Mouse (Mus musculus): ENCODE results near the gene Acvr1b. TPM values are rescaled to one million over a fixed set of nuclear protein-coding genes. Genes with fewer than 3 reads are reported as not detected.

Acvr1b gene
- total RNA-seq, 2 experiments from 2014 or later = 23.0 to 34.4 TPM

DNA sequence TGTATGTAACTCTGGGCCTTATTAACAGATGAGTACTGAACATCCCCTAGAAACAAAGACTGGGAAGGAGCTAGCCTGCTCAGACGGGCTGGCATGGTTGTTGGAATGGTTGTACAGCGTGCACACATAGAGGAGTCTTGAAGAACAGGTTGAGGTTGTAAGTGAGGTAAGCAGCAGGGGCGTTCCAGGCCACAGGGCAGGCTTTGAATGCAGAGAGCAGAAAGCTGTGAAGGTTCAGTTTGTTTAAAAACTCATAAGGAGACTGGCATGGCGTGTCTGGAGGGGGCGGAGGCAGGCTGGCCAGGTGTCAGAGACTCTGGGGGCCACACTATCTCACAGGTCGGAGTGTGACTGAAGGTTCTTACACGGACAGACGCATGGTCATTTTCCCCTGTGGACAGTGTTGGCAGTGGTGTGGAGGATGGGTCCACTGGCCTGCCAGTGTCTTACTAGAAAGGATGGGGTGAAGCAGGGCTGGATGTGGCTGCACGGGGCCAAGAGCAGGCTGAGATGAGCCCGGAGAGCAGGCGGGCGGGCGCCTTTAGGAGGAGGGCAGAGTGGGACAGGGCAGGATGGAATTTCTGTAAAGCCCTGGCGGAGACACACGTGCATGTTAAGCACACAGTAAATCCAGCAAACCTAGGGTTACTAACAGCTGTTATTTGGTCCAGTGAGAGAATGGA, 23.8 kb downstream of the Acvr1b start:
- DNase-seq = no peak

DNA sequence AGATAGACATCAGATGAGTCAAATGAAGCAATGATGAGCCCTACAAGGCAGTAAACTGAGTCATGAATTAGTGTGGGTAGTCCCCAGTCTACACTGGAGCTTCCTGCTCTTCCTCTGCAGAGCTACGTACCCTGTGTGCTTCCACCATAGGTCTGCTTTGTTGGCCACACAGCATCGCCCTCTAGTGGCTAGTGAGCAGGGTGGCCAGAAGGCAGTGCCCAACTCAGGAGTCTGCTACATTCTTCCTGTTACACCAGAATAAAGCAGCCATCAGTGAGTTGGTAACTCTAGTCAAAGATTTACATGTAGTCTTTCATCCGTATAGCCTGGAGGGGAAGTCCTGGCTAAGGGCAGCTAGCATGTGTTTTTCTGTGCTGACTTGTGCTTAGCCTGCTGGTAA, 24.4 kb downstream of the Acvr1b start:
- DNase-seq = peak; percentile 46

DNA sequence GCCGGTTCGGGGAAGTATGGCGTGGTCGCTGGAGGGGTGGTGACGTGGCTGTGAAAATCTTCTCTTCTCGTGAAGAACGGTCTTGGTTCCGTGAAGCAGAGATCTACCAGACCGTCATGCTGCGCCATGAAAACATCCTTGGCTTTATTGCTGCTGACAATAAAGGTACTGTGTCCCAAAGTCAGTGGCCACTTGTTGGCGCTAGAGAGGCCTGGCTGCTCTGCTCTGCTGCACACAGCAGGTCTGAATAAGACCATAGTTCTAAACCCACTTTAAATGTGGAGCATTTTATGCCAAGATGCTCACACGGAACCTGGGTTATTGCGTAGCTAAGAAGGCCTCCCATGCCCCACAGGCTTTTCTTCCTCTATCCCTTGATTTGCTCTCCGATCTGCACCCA, 25.0 kb downstream of the Acvr1b start:
- DNase-seq = no peak

DNA sequence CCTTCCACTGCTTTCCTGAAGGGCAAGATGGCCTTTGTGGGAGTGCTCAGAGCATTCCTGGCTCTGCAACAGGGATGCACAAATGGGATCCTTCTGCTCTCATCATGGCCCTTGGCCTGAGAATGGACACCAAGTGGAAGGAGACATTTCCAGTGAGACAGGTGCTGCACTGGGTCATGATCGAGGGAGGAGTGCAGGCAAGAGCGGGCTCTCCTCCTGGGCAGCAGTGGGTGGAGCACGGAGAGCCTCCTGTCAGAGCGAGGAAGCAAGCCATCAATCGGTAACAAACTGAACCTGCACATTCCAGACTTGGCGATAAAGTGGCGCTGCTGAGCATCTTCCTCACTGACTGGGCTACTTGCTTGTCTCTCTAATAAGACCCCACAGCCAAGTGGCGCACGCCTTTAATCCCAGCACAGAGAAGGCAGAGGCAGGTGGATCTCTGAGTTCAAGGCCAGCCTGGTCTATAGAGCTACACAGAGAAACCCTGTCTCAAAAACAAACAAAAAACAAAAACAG, 27.0 kb downstream of the Acvr1b start:
- DNase-seq = no peak

DNA sequence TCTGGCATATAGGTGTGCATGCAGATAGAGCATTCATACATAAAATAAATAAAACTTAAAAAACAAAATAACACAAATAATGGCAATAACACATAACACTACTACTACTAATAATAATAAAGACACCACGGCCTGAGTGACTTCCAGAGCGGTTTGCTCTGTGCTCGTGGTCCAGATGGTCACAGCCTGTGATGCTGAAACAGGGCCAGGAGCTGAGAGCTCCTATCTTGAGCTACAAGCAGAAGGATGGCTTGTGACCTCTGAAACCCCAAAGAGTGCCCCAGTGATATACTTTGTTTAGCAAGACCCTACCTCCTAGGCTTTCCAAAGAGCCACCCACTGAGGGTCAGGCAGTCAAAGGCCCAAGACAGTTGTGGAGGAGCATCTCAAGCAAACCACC, 27.5 kb downstream of the Acvr1b start:
- no peak for DNase-seq

DNA sequence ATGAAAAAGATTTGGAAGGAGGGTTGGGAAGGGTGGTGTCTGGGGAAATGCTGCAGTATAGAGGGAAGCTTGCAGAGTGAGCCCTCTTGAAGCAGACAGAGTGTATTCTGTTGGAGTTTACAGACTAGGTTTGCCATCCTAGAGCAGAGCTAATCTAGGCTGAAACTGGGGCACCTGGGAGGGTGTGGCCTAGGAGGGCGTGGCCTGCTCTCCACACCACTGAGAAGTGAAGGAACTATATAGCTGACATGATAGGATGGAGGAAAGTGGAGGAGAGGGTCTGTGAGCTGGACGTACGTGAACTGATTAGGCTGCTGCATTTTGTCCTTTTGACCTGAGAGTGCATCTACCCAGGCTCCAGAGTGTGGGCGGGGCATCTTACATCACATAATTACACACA, 29.8 kb downstream of the Acvr1b start:
- DNase-seq = no peak

DNA sequence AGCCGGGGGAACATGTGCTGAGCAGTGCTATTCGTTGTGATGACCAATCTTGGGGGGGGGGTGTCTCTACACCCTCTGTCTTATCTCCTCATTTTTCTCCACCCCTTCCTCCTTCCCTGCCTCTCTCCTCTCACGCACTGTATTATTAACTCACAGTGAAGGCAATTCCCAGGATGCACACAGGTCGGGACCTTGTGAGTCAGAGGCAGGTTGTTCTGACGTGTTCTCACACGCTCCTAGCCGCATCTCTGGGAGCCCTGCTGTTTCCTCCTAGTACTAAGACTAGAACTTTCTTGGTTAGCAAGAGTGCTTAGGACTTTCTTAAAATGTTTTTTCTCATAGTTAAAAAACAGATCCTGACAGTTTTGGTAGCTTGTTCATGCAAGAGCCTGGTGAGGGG, 30.9 kb downstream of the Acvr1b start:
- DNase-seq = no peak

DNA sequence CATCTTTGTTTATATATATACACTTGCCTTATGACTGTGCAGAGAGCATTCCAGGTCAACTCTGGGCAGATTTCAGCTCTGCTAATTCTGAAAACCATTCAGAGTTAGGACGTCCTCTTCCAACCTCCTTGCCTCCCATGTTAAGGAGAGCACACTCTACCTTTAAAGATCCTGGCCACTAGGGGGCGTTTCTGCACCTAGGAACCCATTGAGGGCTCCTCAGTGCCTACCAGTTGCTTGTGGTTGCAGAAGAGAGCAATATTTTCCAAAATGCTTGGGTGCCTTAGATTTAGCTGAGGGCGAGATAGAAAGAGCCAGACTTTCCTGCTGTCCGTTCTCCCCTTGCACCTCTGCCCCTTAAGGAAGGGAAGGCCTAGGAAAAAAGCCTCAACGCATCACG, 36.4 kb downstream of the Acvr1b start:
- no peak for DNase-seq

DNA sequence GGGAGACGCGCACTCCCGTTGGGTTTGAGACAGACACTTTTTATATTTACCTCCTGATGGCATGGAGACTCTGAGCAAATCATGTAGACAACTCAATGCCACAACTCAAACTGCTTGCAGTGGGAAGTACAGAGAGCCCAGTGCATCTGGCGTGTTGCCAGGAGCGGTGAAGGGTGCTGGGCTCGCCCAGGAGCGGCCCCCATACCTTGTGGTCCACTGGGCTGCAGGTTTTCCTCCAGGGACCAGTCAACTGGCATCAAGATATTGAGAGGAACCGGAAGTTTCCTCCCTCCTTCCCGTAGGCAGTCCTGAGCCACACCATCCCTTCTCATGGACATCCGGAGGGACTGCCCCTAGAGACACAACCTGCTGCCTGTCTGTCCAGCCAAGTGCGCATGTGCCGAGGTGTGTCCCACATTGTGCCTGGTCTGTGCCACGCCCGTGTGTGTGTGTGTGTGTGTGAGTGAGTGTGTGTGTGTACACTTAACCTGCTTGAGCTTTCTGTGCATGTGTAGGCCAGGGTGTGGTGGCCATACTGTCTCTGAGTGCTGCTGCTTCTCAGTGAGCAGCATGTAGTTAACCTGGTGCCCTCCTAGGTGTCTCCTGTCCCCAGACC, 37.2 kb downstream of the Acvr1b start:
- no peak for DNase-seq

DNA sequence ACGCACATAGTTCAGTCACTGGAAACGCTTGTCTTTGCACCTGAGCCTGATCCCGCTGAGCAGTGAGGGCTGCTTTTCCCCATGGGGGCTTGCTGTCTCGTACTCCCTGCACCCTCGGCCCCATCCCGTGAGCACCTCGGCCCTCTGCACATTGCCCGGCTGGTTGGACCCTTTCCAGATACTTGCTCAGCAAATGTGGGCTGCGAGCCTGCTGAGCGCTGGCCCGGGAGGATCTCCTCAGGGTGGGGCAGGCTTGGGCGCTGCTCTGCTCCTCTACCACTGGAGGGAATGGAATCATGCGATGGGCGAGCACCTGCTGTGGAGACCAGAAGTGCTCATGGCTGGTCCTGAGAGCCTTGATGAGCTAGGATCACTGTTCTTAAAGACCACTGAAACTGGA, 38.6 kb downstream of the Acvr1b start:
- peak; percentile 75 for DNase-seq

DNA sequence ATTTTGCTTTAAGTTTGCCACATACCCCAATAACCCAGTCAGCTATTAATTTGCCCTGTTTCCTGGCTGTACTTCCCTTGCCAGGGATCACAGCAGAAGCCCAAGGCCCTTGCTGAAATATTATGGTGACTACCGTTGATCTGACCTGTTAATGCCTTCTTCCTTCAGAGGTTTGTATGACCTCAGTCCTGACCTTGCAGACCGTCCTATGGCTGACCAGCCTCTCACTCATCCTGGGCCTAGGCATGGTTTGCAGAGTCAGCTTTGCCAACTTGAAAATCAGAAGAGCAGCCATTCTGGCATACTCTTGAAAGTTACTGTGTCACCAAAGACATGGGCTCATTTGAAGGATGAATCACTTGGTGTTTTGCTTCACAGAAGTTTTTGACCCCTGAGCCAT, 41.3 kb downstream of the Acvr1b start:
- no peak for DNase-seq

DNA sequence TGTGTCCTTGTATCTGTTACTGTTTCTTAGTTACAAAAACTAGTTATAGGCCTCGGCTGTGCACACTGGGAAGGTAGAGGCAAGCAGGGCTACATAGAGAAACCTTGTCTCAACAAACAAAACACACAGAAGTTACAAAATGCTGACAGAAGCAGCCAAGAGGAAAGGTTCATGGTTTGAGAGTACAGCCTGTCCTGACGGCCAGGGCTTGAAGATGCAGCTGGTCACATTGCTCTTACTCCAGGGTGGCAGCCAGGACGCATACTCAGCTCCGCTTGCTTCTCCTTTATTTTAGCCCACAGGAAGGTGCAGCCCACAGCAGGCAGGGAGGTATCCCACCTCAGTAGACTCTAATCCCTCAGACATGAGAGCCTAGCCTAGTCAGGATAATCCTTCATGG, 42.2 kb downstream of the Acvr1b start:
- DNase-seq = no peak

DNA sequence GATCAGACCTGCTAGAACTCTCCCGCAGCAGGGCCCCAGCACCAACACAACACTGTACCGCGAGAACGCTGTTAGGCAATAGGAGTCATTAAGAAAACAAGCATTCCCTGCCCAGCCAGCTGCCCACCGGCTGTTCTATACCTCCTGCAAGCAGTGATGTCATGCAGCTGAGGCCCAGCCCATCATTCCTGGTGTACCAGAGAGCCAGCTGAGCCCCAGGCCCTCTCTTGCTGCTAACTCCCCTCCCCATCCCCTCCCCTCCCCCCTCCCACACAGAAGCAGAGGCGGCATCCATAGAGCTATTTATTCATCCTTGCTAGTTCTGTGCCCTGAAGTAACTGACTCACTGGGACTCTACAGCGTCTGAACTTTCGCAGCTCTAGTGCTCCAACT, 47.0 kb downstream of the Acvr1b start:
- DNase-seq = no peak

DNA sequence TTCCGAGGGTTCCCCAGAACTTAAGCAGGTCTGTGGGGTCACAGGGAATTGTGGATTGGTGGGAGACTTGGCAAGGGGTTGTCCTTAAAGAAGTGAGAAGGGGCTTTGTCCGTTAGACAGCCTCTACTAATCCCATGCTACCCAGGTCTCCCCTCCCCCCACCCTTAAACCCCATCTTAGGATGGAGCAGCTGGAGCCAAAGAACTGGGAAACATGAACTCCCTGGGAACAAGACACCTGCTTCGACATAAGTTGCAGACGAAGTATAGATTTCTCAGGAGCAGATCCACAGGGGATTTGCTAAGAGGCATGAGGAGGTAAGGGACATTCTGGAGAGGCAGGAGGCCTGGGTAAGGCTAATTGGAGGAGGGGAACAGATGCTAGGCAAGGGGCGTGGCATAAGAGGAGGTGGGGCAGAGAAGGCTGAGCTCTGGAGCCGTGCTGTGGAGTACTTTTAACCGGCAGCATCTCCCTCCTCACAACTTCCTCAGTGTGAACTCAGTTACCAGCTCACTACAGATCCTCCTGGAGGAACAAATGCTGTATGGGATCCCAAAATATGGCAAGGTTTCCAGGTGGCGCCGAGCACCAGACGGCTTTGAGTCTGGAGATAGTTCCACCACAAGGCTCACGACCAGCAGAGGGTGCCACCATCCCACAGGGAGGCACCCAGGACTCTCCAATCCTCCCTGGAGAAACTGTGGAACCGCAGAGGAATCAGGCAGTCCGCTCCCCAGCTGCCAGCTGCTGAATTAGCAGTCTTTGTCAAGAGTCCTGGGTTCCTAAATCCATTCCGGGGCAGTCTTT, 47.6 kb downstream of the Acvr1b start:
- peak; percentile 80 for DNase-seq

DNA sequence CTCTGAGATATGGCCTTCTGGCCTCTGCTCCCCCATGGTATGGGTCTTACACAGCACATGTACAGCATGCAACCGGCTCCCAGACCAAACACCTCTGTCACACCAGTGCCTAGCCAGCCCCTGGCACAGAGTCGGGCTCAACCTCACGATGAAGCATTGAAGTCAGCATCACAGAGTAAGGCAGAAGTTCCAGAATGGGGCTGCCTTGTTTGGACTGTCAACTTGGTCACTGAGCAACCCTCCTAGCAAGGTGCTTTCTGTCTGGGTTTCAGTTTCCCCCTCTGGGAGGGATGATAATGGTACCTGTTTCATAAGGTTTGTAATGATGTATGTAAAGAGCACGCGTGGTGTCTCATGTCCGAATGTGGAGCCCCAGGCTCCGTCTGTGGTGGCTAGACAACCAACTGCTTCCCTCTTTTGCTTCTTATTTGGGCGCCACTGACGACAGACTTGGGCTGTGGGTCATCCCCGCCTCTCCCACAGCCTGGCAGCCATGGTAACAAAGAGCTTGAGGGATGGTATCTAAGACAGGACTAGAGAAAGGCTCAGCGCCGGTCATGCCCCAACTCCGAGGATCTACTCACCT, 49.1 kb downstream of the Acvr1b start:
- no peak for DNase-seq

DNA sequence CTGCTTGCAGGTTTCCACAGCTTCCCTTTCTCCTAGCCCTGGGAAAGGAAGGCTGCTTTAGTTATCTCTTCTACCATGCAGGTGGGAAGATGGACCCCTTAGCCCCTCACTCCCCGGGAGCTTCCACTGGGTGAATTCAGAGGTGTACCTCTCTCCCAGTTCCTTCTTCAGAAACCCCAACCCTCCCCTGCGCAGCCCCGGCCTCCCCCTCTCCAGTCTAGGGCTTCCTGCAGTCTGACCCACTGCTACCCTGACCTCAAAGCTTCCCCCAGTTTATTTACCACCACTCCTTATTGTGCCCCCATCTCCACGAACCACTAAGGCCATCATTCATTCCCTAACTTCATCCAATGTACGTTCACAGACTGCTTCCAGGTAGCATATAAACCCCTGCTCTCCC, 49.7 kb downstream of the Acvr1b start:
- no peak for DNase-seq

DNA sequence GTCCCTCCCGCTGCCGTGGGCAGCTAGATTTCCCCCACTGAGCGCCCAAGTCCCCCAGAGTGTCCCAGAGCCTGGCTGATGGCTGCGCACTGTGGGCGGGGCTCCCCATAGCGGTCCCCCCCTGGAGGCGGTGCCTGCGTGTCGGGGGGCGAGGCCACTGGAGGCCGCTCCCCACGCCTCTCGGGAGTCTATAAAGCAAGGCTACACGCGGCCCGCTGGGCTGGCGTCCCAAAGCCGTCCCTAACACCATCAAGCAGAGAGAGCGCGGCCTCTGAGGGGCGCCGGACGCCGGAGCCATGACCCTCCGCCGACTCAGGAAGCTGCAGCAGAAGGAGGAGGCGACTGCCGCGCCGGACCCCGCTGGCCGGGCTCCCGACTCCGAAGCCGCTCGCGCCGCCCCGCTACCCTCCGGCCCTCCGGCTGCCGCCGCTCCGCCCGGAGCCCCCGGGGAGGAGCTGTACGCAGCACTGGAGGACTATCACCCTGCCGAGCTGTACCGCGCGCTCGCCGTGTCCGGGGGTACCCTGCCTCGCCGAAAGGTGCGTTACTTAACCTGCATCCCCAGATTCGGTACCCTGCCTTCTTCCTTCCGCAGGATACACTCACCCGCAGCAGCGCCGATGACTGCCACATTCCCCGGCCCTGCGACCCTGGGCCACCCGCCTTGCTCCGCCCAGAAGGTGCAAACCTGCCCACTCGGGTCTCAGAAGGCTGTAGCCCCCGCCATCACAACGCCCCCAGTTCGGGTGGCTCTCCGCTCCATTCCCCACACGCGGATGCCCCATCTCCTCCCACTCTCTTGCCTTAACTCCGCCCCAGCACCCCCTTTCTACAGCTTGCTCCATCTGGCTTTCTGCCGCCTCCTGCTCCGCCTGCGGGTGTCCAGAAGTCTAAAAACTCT, 50.4 kb downstream of the Acvr1b start, which contains the start of gene Grasp:
Grasp (plus strand) TSS at position 183 of the 901 bp plus-strand sequence.
- peak; percentile 92 for DNase-seq

DNA sequence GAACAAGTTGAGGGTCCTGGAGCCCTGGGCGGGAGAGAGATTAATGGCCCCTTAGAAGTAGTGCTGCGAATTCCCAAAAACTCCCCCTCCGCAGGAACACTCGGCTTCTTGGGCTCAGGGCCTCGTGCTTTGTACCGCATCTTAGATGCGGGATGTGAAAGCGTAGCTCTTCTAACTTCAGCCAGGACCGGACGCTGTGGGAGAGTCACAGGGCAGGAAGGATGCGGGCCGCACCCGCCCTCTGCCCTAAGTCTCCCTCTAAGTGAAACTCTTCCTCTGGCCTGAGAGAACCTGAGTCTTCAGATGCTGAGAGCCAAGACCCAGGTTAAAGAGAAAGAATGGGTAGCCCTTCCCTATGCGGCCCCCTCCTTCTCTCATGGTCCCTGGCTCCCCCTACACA, 51.1 kb downstream of the Acvr1b start:
- DNase-seq = no peak

DNA sequence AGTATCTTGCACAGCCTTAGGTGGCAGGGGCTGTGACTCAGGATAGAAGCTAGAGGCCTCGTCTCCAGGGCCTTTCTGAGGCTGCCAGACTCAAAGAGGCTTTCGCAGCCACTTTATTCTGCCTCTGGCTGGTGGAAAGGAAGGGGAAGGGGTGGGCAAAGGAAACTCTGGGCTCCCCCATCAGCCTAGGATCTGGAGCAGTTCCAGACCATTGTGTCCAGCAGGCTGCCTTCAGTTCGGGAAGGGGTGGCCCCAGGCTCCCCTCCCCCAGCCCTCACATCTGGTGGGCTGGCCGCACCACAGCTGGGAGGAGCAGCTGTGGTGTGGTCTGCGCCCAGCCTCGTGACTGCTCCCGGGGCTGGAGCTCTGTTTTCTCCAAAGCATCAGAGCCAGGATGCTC, 54.1 kb downstream of the Acvr1b start:
- peak; percentile 86 for DNase-seq

DNA sequence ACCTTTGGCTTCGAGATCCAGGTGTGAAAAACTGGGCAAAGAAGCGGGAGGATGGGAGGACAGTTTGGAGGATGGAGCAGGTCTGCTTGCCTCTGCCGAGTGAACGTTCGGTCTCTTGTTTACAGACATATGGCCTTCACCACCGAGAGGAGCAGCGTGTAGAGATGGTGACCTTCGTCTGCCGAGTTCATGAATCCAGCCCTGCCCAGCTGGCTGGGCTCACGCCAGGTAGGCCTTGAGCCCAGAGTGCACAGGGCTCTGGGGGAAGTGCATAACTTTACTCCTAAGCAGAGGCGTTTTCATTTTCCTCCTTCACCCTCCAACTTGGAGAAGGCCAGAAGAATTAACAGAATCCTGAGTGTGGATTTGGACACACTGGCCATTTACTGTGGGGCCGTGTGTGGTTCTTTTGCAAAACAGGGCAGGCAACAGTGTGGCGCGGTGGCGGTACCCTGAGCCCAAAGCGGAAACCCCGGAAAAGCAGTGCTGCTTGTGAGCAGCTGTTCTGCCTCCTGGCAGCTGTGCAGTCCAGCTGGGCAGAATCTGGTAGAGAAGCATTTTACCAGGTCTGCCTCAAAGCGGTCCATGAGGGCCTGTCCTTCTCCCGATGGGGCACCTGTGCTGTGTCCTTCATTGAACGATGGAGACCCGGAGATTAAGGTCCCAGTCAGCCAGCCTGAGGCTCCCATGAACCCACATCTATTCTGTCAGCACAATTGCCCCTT, 55.2 kb downstream of the Acvr1b start:
- DNase-seq = peak; percentile 76

DNA sequence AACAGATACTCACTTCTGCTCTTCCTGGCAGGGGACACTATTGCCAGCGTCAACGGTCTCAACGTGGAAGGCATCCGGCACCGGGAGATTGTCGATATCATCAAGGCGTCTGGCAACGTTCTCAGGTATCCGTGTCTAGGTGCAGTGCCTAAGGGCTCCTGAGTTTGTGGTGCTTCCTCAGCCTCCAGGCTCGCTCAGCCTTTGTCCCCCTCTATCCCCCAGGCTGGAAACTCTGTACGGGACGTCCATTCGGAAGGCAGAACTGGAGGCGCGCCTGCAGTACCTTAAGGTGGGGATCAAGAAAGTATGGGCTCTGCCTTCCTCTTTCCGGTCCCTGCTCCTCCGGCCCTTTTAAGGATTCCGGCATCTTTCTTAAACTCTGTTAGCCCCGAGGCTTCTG, 56.6 kb downstream of the Acvr1b start:
- no peak for DNase-seq

All from gastrocnemius, postnatal 25 days (tissue).